Mouse (Mus musculus) small intestine, adult 2 months (tissue): ENCODE measurements around the gene Grb10.

Experiments used
- CTCF ChIP-seq: fragments of 200-500 bp; IDR thresholded peaks from 2 replicates; pipeline ENCODE4 v1.5.1; 2012; ENCODE audit warnings: low read depth, mild to moderate bottlenecking, control low read depth, inconsistent platforms, low read length, moderate library complexity, mixed read lengths; ENCODE audit not compliant: insufficient replicate concordance, insufficient read length; ENCODE audit errors: extremely low read depth
- POLR2A ChIP-seq: fragments of 200-500 bp; IDR thresholded peaks from 2 replicates; pipeline ENCODE4 v1.6.1; 2012; ENCODE audit warnings: low read depth, mild to moderate bottlenecking, control low read depth, inconsistent platforms, low read length, moderate library complexity

GRCm38 (mm10) chr11:11947857-11948256, 90.6 kb downstream of the Grb10 start:
- TF ChIP-seq CTCF (no peak), POLR2A (no peak)
